Mouse (Mus musculus) midbrain, embryonic 16.5 days (tissue): ENCODE data around the gene Plpp4. TPM values are rescaled to one million over a fixed set of nuclear protein-coding genes. Genes with fewer than 3 reads are reported as not detected.

Source experiments
- ATAC-seq: fragments of 200-750 bp; cut with Nextera tagmentation; 2 replicates; pipeline ENCODE4 v1.8.0; 2017; ENCODE audit warnings: moderate TSS enrichment
- H3K27ac ChIP-seq: fragments of 300-500 bp; sonication (generic); 2 replicates; pipeline ENCODE4 v1.5.1; 2014; ENCODE audit warnings: mild to moderate bottlenecking, low read length, mixed read lengths
- H3K27me3 ChIP-seq: fragments of 300-500 bp; sonication (generic); 2 replicates; pipeline ENCODE4 v1.6.1; 2014; ENCODE audit warnings: low read depth, low read length, mixed read lengths; ENCODE audit not compliant: control insufficient read depth, insufficient read depth
- H3K36me3 ChIP-seq: fragments of 300-500 bp; sonication (generic); 2 replicates; pipeline ENCODE4 v1.6.1; 2014; ENCODE audit warnings: mild to moderate bottlenecking, low read length, moderate library complexity, mixed read lengths; ENCODE audit not compliant: control insufficient read depth, insufficient read depth
- H3K4me1 ChIP-seq: fragments of 300-500 bp; sonication (generic); 2 replicates; pipeline ENCODE4 v1.6.1; 2014; ENCODE audit warnings: mild to moderate bottlenecking, low read length, mixed read lengths; ENCODE audit not compliant: control insufficient read depth, insufficient read depth
- H3K4me2 ChIP-seq: fragments of 300-500 bp; sonication (generic); 2 replicates; pipeline ENCODE4 v1.6.1; 2014; ENCODE audit warnings: mild to moderate bottlenecking, low read length, mixed read lengths
- H3K4me3 ChIP-seq: fragments of 300-500 bp; sonication (generic); 2 replicates; pipeline ENCODE4 v1.5.1; 2014; ENCODE audit warnings: low read depth, mild to moderate bottlenecking, low read length, moderate library complexity, mixed read lengths
- H3K9ac ChIP-seq: fragments of 300-500 bp; sonication (generic); 2 replicates; pipeline ENCODE4 v1.6.1; 2014; ENCODE audit warnings: low read depth, low read length, mixed read lengths
- H3K9me3 ChIP-seq: fragments of 300-500 bp; sonication (generic); replicated peaks from 2 replicates; pipeline ENCODE4 v1.6.1; 2014; ENCODE audit warnings: mild to moderate bottlenecking, low read length, mixed read lengths; ENCODE audit not compliant: control insufficient read depth, poor library complexity, severe bottlenecking
- WGBS: fragments of 180-500 bp; shearing (Covaris S2); extraction: QIAGEN DNeasy Blood & Tissue Kit; methylation state at CpG from one replicate; pipeline ENCODE4 v1.1.7; 2014; 5-methylcytosine and 5-hydroxymethylcytosine counted together
- polyA plus RNA-seq: library from polyadenylated mRNA; unstranded; fragments of >200 nt; fragmentation: Nextera tagmentation; extraction: Ambion mirVana; gene quantifications from 2 replicates; pipeline ENCODE4 v1.2.1, GENCODE M21; 2015

Gene Plpp4
- polyA plus RNA-seq, 1 experiment from 2014 or later: 11.9 TPM

DNA sequence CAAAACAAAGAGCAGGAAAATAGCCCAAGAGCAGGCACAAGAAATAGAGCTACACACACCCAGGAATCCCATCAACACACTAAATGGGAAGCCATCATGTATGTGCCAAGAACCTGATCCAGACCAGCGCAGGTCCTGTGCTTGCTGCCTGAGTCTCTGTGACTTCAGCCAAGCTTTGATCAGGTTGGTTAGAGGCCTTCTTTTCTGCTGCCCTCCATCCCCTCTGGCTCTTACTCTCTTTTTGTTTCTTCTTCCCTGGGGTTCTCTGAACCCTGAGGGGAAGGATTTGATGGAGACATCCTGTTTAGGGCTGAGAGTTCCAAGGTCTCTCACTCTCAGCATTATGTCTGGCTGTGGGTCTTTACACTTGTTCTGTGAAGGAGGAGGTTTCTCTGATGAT, 2.7 kb upstream of the Plpp4 start:
- Histone ChIP-seq H3K9me3 (no peaks in the 10 kb centered on the region), H3K4me2 (no peak overlapping the region), H3K9ac (no peak overlapping the region), H3K36me3 (no peaks in the 10 kb centered on the region), H3K27me3 (peaks cover 7% of the 10 kb centered on the region), H3K4me1 (peaks cover 8% of the 10 kb centered on the region; the same call in 1 of the 2 replicates), H3K4me3 (no peak overlapping the region), H3K27ac (no peak overlapping the region)
- WGBS: 85% methylated on average over 1 of the region's 1 CpGs
- no peak for ATAC-seq

DNA sequence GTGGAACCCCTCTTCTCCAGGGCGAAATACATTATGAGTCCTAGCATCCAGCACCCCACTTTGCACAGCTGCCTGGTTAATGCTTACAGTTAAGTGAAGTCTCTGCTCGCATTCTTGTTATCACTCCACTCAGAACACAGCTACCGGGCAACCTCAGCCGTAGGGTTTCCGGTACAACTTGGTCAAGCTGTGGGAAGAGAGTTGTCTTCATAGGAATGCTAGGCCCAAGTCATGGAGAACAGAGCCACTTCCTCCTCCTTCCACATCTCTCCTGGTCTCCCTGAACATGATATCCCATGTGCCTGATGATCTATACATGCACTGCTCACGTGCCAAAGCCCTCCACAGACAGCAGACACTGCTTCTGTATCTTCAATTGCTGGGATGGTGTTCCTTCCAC, 1.4 kb upstream of the Plpp4 start:
- H3K4me1 ChIP-seq: peaks cover 8% of the 10 kb centered on the region; the same call in 1 of the 2 replicates
- ATAC-seq: no peak
- H3K4me2 ChIP-seq: no peak overlapping the region
- no peak overlapping the region for H3K27ac ChIP-seq
- H3K9me3 ChIP-seq: no peaks in the 10 kb centered on the region
- H3K4me3 ChIP-seq: no peak overlapping the region
- peaks cover 7% of the 10 kb centered on the region for H3K27me3 ChIP-seq
- no peak overlapping the region for H3K9ac ChIP-seq
- WGBS: 94% methylated on average over 6 of the region's 6 CpGs
- no peaks in the 10 kb centered on the region for H3K36me3 ChIP-seq

DNA sequence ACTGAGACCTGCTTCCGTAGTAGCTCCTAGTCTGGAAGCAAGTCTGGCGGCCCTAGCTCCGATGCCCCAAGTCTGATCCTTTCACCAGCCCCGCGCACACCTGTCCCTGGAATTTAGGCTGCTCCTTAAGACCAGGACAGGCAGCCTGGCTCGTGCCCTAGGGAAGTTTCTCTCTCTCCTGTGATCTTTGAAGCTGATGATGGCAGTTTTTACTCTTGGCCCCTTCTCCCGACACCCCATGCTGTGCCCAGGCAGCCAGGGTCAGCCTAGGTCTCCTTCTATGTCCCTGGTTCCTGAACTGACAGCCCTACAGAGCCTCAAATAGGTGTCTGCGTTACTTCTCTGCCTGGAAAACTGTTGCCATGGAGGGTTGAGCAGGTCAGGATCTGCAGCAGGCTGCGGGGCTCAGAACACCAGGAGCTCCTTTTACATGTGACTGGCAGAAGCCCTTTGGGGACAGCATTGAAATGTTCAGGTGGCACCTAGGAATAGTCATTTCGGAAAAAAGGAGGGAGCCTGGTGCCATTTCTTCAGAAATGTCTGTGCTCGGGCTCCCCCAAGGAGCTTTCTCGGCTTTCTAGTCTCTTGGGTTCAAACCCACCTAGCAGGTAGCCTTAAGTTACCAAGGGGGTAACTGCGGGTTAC, 665 bp downstream of the Plpp4 start:
- Histone ChIP-seq H3K4me2 (peak overlapping the region; percentile 62), H3K4me1 (peaks cover 8% of the 10 kb centered on the region; the same call in 1 of the 2 replicates), H3K9ac (peak overlapping the region; percentile 69), H3K4me3 (peak overlapping the region; percentile 58), H3K9me3 (no peaks in the 10 kb centered on the region), H3K27ac (peak overlapping the region; percentile 23; the same call in 1 of the 2 replicates), H3K27me3 (peaks cover 5% of the 10 kb centered on the region), H3K36me3 (no peaks in the 10 kb centered on the region)
- WGBS: 11% methylated on average over 13 of the region's 13 CpGs
- no peak for ATAC-seq

DNA sequence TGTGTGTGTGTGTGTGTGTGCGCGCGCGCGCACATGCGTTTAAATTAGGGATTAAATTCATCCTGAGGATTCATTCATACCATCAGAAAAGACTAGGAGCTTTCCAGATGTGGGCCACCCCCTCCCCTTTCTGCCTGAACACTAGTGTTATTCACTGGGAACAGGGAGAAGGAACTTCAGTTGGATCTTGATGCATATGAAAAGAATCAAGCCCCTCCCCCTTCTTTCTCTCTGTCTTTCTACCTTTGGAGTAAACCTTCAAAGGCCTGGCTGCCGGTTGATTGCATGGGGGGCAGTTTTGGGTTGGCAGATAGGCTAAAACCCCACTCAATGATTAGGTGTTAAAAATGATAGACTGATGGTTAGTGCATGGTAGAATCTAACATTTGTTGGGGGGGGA, 1.5 kb downstream of the Plpp4 start:
- H3K36me3 ChIP-seq: no peaks in the 10 kb centered on the region
- H3K9ac ChIP-seq: no peak overlapping the region
- no peak for ATAC-seq
- no peaks in the 10 kb centered on the region for H3K9me3 ChIP-seq
- peak overlapping the region; percentile 62 for H3K4me2 ChIP-seq
- H3K27ac ChIP-seq: no peak overlapping the region
- peaks cover 8% of the 10 kb centered on the region; the same call in 1 of the 2 replicates for H3K4me1 ChIP-seq
- 42% methylated on average over 7 of the region's 7 CpGs for WGBS
- H3K4me3 ChIP-seq: peak overlapping the region; percentile 58
- H3K27me3 ChIP-seq: peaks cover 5% of the 10 kb centered on the region

DNA sequence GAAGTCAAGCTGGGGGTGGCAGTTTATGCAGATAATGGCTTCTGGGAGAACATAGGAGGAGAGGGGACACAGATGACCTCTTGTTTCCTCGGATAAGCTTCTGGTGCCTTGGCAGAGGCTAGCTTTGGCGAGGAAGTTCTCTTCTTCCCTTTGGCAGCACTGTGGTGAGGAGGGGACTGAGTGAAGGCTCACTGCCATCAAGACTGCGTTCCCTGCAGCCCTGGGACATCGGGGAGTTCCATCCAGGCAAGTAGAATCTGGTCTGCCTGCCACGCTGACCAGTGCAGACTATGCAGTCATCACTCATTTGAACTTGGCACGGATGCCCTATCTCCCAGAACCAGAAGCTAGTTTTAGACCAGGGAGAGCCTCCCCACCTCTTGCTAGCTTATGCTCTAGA, 2.4 kb downstream of the Plpp4 start:
- peaks cover 8% of the 10 kb centered on the region; the same call in 1 of the 2 replicates for H3K4me1 ChIP-seq
- no peaks in the 10 kb centered on the region for H3K9me3 ChIP-seq
- H3K9ac ChIP-seq: no peak overlapping the region
- ATAC-seq: no peak
- no peak overlapping the region for H3K27ac ChIP-seq
- no peak overlapping the region for H3K4me2 ChIP-seq
- peaks cover 3% of the 10 kb centered on the region for H3K27me3 ChIP-seq
- 82% methylated on average over 6 of the region's 6 CpGs for WGBS
- no peaks in the 10 kb centered on the region for H3K36me3 ChIP-seq
- no peak overlapping the region for H3K4me3 ChIP-seq

DNA sequence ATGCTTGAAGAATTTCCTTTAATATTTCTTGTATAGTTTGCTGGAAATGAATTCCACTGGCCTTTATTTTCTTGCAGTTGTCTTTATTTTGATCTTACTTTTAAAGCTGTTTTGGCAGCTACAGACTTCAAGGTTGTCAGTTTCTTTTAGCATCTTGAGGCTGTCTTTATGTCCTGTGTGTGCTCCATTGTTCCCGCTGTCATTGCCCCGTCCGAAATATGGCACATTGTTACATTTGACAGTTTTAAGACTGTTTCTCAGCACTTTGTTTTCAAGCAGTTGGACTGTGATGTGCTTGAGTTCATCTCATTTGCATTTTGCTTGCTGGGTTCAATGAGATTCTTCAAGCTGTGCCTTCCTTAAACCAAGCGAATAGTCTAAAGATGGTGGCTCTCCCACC, 17.0 kb downstream of the Plpp4 start:
- 39% methylated on average over 4 of the region's 4 CpGs for WGBS
- no peaks in the 10 kb centered on the region for H3K36me3 ChIP-seq
- H3K9me3 ChIP-seq: no peaks in the 10 kb centered on the region
- H3K4me2 ChIP-seq: no peak overlapping the region
- no peak overlapping the region for H3K27ac ChIP-seq
- no peaks in the 10 kb centered on the region for H3K4me1 ChIP-seq
- H3K27me3 ChIP-seq: no peaks in the 10 kb centered on the region
- H3K9ac ChIP-seq: no peak overlapping the region
- no peak overlapping the region for H3K4me3 ChIP-seq
- ATAC-seq: no peak

DNA sequence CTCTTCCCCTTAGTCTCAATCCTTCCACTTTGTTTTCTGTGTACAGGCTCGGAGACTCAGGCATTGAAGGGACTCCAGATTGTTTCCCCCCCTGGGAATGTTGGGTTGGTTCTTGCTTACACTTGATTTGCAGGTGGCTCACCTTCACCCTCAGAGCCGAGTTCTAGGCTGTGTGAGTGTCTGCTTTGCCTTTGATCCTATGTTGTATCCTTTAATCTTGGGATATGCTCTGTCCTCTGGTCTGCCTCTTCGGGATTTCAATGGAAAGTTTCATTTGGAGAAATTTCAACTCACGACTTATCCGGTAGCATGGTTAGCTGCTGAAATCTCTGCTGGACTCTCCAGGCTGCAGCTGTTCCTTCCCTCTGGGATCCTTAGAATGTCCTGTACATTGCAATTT, 17.9 kb downstream of the Plpp4 start:
- Histone ChIP-seq H3K36me3 (no peaks in the 10 kb centered on the region), H3K4me3 (no peak overlapping the region), H3K27ac (no peak overlapping the region), H3K9ac (no peak overlapping the region), H3K4me2 (no peak overlapping the region), H3K27me3 (no peaks in the 10 kb centered on the region), H3K4me1 (no peaks in the 10 kb centered on the region), H3K9me3 (no peaks in the 10 kb centered on the region)
- 88% methylated on average over 5 of the region's 5 CpGs for WGBS
- no peak for ATAC-seq

DNA sequence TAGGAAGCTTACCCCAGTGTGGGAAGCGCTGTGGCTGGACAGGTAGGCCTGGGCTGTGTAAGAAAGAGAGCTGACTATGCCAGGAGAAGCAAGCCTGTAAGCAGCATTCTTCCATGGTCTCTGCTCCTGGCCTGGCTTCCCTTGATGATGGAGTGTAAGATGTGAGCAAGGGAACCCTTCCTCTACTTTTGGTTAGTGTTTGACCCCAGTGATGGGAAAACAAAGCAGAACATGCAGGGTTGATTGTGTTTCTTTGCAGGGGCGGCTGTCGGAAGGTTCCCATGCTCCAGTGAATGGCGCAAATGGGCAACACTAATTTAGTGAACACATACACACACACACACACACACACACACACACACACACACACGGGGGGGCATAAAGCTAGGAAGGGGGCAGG, 20.9 kb downstream of the Plpp4 start:
- Histone ChIP-seq H3K4me2 (no peak overlapping the region), H3K4me1 (no peaks in the 10 kb centered on the region), H3K9ac (no peak overlapping the region), H3K36me3 (no peaks in the 10 kb centered on the region), H3K9me3 (no peaks in the 10 kb centered on the region), H3K27me3 (no peaks in the 10 kb centered on the region), H3K27ac (no peak overlapping the region), H3K4me3 (no peak overlapping the region)
- 84% methylated on average over 5 of the region's 5 CpGs for WGBS
- ATAC-seq: no peak

DNA sequence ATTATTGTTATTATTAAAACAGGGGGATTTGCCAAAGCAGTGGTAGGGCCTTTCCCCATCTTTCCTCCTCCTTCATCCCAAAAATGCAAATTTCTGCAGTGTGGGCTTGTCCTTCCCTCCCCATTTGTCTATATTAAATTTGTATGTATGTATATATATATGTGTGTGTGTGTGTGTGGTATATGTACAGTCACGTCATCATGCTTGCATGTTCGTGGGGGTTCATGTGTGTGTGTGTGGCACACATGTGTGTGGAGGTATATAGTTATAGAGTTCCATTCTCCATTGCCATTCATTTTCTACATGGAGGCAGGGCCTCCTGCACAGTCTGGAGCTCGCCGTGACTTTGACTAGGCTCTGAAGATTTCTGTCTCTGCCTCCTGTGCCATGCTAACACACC, 22.0 kb downstream of the Plpp4 start:
- no peaks in the 10 kb centered on the region for H3K36me3 ChIP-seq
- no peak overlapping the region for H3K4me3 ChIP-seq
- no peaks in the 10 kb centered on the region for H3K4me1 ChIP-seq
- no peaks in the 10 kb centered on the region for H3K9me3 ChIP-seq
- WGBS: 94% methylated on average over 4 of the region's 4 CpGs
- no peak overlapping the region for H3K27ac ChIP-seq
- no peaks in the 10 kb centered on the region for H3K27me3 ChIP-seq
- H3K9ac ChIP-seq: no peak overlapping the region
- no peak overlapping the region for H3K4me2 ChIP-seq
- no peak for ATAC-seq
